Mouse (Mus musculus): ENCODE data around the gene Fosb.

Fosb gene

DNA sequence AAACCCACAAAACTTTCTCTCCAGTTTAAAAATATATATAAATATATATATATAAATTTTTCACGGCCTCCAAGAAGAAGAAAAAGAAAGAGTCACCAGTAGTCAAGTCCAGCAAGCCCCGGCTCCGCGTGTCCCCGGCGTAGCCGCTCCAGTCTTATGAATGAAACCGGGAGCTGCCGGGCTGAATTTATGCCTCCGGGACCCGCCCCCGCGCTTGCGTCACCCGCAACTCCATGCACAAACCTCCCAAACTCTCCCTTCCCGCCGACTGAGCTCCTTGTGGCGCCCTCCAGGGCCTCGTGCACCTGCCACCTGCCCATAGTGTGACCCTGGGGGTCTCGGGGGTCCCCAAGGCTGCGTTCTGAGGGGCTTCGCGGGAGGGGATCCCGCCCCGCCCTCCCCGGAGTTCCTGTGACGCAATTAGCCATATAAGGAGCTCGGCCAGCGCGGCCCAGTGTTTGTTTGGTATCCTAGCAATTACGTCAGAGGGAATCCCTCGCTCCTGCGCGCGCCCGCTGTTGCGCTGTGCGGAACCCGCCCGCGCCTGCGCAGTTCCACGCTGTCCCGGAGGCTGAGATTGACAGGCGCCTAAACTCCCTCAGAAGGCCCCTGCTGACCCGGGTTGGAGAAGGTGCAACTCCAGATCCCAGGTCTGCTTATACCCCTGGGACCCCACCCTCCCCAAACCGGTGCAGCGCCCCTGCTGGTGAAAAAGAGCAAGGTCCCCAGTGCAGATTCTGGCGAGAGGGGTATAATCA lies at the start of gene Fosb:
TSS of gene Fosb (minus strand) at position 168 of the 758 bp plus-strand sequence.
- peak; percentile 89 to 95 for DNase-seq (ENCODE audit: low spot score in 2 of 2)

DNA sequence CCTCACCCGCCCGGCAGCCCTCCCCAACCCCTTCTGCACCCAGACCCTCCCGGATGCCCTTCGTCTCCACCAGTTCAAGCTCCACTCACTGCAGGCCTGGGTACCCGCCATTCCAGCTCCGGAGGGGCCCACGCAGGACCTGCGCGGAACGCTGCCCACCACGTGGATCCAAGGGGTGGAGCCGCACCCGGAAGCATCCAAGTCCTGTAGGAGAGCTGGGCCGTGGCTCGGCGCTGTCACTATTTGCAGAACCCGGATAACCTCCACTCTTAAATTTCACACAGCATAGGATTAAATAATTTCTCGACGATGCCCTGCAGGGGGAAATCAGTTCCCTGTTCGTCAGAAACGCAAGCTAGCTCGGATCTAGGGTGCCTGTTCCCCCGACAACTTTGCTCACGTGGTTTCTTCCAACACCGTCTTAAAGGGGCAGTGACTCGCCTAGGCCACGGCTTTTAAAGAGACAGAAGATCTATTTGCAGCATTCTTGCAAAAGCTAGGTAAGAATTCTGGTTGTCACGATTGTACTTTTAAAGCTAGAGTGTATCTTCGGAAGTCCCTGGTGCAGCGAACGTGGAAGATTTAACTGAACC lies 49.5 kb upstream of the Fosb start, which contains the start of the genes Cd3eap and Ppp1r13l:
TSS of gene Cd3eap (minus strand) at position 185 of the 593 bp plus-strand sequence.
TSS of gene Ppp1r13l (plus strand) at position 451 of the 593 bp plus-strand sequence.
- DNase-seq (ENCODE audit: low spot score in 2 of 2), result peak; percentile 83 to 84

DNA sequence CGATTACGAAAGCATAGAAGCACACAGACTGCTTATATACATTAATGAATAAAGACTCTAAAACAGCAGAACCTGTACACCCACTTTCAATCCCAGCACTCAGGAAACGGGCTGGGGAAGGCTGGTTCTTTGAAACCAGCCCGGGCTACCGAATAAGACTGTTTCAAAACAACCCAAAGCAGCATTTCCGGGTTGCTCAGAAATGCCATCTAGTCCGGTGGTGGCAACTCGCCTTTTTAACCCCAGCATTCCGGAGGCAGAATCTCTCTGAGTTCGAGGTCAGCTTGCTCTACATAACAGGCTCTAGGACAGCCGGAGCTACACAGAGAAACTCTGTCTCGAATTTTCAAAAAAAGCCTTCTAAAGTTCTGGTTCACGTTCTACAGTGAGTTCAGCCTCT lies 48.8 kb upstream of the Fosb start:
- no peak for DNase-seq (ENCODE audit: low spot score in 2 of 2)

DNA sequence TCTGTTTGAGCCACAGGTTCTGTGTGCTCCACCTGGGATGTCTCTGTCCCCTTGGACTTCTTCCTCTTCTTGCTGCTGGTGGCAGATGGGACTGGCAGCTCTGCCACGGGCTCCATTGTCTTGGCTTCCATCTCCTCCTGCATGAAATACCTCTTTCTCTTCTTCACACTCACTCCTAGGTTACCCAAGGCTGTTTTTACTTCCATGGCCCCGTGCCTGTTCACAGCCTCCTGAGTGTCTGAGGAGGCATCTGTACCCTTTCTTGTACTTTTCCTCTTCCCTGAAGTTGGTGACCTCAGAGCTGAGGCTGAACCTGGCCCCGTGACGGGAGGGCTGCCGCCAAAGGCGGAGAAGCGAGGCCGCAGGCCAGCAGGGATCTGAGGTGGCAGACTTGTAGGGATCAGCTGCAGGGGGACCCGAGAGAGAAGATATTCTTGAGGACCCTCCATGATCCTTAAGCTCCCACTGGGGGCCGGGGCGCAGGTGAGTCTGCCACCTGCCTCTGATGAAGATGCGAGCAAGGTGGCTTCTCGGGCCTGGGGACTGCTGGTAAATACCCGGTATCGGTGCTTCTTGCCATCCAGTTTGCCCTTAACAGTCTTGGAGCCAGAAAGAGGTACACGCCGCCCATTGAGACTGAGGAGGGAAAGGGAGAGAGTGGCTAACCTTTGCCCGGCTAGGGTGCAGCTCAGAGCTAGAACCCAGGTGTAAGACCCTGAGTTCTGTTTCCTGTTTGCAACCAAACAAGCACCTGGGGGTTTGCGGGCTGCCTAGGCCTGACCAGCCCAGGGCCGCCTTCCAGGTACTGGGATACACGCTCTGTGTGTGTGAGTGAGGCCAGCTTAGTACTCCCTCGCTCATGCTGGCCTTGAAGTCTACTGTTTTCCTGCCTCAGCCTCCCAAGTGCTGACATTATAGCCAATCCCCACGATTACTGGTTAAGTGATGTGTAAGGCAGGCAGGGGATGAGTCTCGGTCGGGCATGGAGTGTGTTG lies 47.8 kb upstream of the Fosb start:
- DNase-seq (ENCODE audit: low spot score in 2 of 2), result no peak

DNA sequence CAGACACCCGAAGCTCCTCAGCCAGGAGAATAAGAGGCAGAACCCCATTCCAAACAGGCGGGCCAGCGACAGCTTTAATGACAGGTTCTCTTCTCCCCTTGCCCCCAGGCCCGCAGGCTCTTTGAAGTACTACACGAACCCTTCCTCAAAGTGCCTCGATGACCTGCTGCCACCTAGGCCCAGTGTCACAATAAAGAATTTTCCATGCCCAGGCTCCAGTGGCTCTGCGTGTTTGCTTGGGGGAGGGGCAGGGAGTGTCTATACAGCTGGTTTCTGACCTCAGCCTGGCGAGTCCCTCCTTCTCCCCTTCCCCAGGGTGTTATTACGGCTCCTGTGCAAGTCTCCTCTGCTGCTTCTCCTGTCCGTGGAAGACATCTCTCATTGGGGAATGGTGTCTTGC lies 46.5 kb upstream of the Fosb start:
- DNase-seq (ENCODE audit: low spot score in 2 of 2), result no peak

DNA sequence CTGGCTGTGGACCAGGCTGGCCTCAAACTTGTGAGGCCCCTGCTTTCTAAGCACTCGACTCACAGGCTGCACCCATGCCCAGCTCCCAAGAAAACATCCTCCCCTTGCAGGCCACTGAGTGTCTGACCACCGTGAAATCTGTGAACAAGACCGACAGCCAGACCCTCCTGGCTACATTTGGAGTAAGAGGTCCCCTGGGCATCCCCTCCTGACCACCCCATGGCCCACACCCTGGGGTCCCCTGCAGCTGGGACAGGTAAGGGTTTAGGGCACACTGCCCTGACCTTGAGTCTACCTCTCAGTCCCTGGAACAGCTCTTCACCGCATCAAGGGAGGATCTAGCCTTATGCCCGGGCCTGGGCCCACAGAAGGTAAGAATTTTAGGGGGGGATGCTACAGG lies 45.1 kb upstream of the Fosb start:
- DNase-seq (ENCODE audit: low spot score in 2 of 2), result no peak

DNA sequence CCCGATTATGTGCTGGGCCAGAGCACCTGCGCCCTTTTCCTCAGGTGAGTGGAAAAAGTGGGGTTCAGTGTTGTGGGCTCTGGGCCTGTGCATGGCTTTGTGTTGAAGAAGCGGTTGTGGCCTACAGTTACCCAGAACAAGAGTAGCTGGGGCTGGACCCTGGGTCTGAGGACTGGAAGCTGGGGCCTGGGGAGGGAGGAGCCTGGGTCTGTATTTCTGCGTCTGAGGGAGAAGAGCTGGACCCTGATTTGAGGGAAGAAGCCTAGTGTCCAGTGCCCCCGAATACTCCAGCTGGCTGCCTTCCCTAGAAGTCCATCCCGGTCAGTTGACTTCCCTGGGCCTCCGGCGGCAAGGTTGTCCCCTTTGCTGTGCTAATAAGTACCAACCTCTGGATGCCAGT lies 40.4 kb upstream of the Fosb start:
- no peak for DNase-seq (ENCODE audit: low spot score in 2 of 2)

DNA sequence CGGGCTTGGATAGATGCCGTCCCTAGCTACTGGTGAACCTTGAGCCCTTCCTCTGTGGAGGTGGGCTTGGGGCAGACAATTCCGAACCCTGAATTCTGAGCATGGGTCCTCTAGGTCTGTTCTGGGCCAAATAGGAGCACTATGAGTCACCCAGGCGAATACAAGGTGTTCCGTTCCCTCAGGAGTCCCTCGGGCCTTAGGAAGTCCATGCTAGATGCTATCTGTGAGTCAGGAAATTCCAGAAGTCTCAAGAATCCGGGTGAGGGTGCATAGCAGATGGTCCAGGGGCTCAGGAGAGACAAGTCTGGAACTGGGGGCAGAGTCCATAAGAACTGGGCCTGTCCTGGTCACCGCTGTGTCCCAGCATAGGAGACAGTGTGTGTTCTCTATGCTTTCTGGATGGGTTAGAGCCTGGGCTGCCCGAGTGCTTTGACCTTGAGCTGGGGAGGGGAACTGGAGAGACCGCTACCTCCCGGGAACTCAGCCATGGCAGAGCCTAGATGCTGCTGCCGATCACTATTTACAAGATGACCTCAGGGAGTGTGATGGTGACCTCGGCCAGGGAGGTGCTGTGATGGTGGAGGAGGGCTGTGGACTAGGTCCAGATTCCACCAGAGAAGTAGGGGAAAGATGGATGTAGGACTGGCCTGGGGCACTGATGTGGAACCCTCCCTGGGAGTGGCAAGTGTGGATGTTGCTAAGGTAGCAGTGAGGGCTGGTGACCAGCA lies 39.5 kb upstream of the Fosb start:
- DNase-seq (ENCODE audit: low spot score in 2 of 2), result no peak

DNA sequence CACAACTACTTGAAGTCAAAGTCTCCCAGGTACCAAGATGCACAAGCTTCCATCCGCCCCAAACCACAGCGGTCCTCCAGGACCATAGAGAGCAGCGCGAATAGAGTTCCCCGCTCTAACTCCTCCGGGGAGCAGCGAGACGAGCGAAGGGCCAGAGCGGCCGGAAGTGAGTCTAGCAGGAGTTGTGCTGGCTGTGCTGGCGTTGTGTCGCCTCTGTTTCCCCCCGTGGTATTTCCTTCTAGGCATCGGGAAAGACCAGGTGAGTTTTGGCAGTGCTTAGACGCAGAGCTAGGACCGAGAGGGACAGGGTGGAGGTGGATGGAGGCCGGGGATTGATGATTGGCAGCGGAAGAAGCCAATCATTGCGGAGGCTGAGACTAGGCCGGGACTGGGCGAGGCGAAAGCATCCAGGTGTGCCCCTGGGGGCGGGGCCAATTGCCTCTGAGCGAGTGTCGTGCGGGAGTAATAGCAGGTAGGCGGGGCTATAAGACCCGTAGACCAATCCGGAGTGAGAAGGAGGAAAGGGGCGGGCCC lies 35.2 kb upstream of the Fosb start:
- DNase-seq (ENCODE audit: low spot score in 2 of 2), result peak; percentile 86 to 91

DNA sequence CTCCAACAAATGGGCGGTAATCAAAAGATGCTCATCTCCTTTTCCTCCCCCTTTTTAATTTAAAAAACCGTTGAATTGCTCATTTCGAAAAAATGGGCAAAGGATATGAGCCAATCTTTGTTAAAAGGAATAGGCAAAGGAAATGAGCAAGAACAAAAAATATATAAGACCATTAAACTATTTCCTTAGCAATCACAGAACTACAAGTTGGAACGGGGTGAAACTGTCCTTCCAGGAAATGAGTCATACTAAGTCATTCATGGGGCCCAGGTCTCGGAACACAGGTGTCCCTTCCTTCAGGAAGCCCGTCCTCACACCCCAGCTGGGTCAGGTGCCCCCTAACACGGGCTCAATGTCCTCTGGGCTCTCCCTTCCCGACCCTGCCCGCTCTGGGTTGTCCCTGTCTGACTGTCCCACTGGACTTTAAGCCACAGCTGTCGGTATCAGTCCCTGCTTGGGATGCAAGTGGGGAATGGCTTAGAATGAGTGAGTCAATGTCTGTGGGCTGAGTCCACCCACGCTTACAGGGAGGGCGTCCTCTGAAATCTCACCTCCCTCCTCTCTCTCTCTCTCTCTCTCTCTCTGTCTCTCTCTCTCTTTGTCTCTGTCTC lies 34.5 kb upstream of the Fosb start, which contains the start of gene Ercc1:
TSS of gene Ercc1 (plus strand) at position 542 of the 611 bp plus-strand sequence.
- no peak for DNase-seq (ENCODE audit: low spot score in 2 of 2)

DNA sequence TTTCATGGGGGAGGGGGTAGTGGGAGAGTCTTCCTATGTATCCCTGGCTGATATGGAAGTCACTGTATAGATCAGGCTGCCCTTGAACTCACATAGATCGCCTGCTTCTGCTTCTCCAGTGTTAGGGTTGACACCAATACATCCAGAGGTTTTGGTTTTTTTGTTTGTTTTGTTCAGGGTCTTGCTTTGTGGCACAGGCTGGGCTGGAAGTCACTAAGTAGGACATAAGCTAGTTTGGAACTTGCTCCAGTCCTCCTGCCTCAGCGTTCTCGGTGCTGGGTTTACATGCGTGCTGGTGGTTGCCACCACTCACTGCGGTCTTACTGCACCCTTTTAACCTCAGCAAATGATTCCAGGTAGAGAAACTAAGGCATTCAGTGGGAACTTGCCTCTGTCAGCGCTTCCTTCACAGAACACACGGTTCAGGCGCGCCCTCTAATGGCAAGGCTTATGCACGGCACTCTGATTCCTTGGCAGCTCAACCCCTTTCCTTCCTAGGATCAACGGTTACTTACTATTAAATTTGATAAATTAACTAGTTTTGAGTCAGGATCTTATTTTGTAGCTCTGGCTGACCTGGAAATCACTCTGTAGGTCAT lies 33.5 kb upstream of the Fosb start:
- DNase-seq (ENCODE audit: low spot score in 2 of 2), result peak in 1 of 2 experiments; percentile 48

DNA sequence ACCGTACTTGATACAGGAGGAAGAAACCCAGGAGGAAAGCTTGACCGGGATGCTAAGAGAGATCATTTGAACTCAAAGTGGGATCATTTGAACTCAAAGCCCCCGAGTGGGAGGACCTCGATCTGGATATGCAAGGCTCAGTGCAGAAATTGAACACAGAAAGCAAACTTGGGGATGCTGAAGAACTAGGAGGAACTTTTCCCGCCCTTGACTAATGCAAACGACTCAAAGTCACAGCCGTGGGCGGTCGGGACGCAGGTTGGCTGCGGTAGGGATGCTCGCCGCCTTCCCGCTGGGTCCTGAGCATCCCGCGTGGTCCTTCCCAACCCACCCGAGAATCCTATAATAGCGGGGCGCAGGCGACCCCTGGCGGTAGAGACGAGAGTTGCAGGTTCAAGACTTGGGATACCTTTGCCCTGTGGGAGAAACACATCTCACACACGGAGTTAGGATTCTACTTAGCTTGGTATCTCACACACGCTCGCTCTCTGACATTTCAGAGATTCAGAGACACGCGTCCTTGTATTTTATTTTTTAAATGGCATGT lies 32.7 kb upstream of the Fosb start:
- DNase-seq (ENCODE audit: low spot score in 2 of 2), result peak; percentile 89 to 91

DNA sequence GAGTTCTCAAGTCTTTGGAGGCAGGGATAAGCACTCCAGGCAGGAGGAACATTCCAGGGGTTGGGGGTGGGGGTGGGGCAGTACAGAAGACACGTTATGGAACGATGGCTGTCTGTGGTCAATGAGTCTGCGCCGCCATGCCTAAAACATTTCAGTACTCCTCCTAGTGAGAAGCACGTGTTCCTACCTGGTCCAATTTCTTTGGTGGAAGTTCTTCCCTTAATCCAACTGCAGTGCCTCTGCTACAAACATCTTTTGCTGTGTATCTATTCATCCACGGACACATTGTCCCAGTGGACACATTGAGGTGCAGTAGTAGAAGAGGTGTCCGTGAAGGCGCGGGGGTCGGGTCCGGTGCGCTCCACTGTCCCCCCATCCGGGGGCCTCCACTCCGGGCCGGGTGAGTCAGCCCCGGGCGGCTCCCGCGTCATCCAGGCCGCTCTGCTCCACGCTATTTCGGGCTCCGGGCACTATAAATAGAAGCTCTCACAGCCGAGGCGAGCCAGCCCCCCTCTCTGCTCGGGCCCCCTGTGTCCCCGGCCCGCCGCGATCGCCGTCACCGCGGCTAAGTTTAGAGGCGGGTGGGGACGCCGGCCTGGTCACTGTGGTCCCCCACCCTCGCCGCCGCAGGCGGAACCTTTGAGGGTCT lies 32.0 kb upstream of the Fosb start:
- no peak for DNase-seq (ENCODE audit: low spot score in 2 of 2)

DNA sequence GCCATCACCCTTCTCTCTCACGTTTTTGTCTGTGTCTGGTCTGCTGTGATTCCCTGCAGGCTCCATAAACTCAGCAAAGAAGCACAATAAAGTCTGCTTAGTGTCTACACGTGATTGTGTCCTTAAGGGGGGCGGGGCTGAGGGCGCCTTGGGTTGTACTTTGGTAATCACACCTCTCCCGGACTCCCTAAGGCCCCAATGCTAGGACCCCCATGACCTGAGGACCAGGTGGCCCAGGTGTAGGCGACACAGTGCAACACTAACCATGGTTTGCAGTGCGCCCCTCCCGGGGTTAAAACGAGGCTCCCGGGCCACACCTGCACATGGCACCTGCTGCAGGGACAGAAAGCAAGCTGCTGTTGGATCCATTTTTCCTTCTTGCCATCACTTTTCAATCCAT lies 31.4 kb upstream of the Fosb start:
- no peak for DNase-seq (ENCODE audit: low spot score in 2 of 2)

DNA sequence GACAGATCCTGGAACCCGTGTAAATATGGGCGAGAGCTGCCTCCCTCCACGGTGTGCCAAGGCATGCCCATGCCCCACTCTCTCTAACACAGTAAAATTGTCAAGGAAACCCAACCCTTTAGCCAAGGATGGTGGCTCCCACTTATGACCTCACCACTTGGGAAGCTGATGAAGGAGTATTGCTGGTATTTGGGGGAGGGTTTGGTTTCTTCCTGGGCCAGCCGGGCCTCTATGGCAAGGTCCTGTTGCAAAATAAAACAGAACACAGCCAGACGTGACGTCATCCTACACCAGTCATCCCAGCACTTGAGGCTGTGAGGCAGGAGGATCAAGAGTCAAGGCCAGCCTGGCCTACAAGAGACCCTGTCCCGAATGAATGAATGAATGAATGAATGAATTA lies 28.7 kb upstream of the Fosb start:
- DNase-seq (ENCODE audit: low spot score in 2 of 2), result no peak

DNA sequence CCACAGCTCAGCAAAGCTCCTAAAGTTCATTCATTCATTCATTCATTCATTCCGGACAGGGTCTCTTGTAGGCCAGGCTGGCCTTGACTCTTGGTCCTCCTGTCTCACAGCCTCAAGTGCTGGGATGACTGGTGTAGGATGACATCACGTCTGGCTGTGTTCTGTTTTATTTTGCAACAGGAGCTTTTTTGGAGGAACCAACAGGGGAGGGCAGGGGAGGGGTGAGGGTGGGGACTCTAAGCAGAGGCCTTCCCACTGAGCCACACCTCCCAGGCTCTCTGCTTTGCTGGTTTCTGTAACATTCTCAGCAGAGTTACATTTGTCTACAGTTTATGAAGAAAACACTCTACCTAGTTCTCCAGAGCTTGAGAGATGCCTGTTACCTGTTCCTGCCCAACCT lies 28.2 kb upstream of the Fosb start:
- DNase-seq (ENCODE audit: low spot score in 2 of 2), result no peak

DNA sequence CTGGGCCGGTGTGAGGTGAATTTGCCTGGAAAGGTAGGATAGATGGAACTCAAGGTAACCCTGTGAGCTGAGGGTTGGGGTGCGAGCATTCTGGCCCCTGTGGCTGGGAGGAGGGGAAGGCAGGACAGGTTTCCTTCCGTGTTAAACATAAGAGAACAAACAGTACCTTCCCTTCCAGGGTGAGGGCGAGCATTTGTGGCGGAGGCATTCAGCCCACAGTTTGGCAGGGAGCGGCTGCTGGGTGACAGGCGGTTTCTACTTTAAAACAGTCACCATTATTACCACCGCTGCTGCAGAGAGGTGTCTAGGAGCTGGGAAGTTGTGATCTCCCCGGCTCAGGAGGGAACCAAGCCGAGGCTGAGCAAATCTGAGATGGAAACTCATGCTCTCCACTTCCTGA lies 27.3 kb upstream of the Fosb start:
- no peak for DNase-seq (ENCODE audit: low spot score in 2 of 2)

DNA sequence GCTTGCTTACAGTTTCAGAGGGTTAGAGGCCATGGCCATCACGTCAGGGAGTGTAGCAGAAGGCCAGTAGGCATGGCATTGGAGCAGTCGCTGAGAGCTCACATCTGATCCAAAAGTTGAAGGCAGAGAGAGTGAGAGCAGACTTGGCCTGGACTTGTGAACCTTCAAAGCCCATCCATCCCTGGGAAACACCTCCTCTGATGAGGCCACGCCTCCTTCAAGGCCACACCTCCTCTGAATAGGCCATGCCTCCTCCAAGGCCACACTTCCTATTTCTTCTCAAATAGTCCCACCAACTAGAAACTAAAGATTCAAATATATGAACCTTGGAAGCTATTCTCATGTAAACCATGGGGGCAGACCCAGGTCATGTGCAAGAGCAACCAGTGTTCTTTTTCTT lies 25.7 kb upstream of the Fosb start:
- DNase-seq (ENCODE audit: low spot score in 2 of 2), result no peak

DNA sequence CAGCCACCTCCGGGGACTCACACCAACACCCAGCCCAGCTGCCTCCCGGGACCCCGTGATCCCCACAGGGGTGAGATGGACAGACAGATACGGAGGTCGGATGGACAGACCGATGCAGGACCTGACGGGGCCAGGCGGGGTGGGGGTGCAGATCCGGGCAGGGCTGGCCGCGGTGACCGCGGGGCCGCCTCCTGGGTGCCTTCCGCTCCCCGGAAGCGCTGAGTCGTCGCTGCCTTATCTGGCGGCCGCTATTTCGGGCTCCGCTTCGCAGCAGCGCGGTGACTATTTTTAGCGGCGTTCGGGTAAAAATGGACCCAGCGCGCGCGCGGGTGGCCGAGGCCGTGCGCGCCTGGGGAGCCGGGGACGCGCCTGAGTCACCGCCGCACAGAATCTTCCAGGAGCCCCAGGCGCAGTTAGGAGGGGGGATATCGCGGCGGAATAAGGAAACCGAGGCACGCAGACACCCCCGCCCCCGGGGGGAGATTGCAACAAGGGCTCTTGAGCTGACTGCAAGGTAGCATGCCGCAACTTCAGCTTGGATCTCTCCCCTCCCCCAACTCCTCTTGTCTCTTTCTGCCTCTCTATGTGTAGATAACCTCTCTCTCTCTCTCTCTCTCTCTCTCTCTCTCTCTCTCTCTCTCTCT lies 23.0 kb upstream of the Fosb start:
- peak; percentile 68 to 74 for DNase-seq (ENCODE audit: low spot score in 2 of 2)

Measured in frontal cortex, postnatal 25 days (tissue).